Mouse (Mus musculus): ENCODE measurements around the gene Carmil1.

GRCm38 (mm10) chr13:24072588-24072987 is 208.0 kb downstream of the Carmil1 start:
- TF ChIP-seq CTCF (IDR thresholded peaks at IDR 0.05; ENCODE audit: extremely low read depth, insufficient read length, insufficient replicate concordance, low read depth, low read length) (no peak), POLR2A (IDR thresholded peaks at IDR 0.05; ENCODE audit: low read depth, low read length) (no peak)
